Mouse (Mus musculus): ENCODE measurements around the gene Prkx. TPM values are rescaled to one million over a fixed set of nuclear protein-coding genes. Genes with fewer than 3 reads are reported as not detected.

Prkx gene
- polyA plus RNA-seq (2017; shearing (Covaris generic)), result 34.6 TPM

DNA sequence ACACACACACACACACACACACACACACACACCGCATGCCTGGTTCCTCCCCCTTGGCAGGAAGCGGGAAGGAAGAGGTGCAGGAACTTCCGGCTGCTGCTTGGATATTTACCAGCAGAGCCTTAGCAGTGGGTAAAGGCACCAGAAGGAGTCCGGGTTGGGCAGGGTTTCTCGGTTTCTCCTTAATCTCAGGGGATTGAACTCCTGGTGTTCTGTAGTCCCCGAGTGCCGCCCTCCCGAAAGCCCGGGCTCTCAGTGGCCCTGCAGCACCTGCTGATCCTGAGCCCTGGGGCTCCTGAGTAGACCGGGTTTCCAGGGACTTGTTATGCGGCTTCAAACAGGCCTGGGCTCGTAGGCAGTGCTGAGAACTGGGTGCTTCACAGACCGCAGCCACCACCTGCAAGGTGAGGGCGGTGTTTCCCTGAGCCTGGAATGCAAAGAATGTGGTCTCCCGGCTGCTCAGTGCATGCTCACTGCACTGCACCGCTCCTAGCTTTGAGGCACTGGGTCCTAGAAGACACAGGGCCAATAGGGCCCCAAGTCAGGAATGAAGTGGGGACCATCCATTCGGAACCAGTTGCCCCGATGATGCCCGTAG is at the start of gene Prkx:
Gene Prkx (minus strand): TSS at position 41 of the 598 bp plus-strand sequence.

Other genes with a start within 250 kb of the Prkx start
- gene Pbsn, start 57.3 kb upstream of the Prkx start, polyA plus RNA-seq (2017; shearing (Covaris generic)), result not detected
- gene Gm14744, start 68.5 kb upstream of the Prkx start, polyA plus RNA-seq (2017; shearing (Covaris generic)), result not detected
- gene 5430402E10Rik, start 128.8 kb upstream of the Prkx start, polyA plus RNA-seq (2017; shearing (Covaris generic)), result not detected

All from CD4-positive, CD25-positive, alpha-beta regulatory T cell (primary cell).